Mouse (Mus musculus) small intestine, adult 10 weeks (tissue): Measurements from ENCODE around the gene Dnaja4. TPM values are rescaled to one million over a fixed set of nuclear protein-coding genes. Genes with fewer than 3 reads are reported as not detected.

Source experiments
- polyA plus RNA-seq: library from polyadenylated mRNA; stranded (reverse); fragments of 350-450 nt; fragmentation: Illumina TruSeq; extraction: RNeasy Lipid Tissue Mini Kit (QIAGEN cat#74804); gene quantifications from one replicate; pipeline ENCODE4 v1.2.3, GENCODE M21; 2014; ENCODE audit warnings: low replicate concordance

Gene Dnaja4
- 8.9 TPM for polyA plus RNA-seq

DNA sequence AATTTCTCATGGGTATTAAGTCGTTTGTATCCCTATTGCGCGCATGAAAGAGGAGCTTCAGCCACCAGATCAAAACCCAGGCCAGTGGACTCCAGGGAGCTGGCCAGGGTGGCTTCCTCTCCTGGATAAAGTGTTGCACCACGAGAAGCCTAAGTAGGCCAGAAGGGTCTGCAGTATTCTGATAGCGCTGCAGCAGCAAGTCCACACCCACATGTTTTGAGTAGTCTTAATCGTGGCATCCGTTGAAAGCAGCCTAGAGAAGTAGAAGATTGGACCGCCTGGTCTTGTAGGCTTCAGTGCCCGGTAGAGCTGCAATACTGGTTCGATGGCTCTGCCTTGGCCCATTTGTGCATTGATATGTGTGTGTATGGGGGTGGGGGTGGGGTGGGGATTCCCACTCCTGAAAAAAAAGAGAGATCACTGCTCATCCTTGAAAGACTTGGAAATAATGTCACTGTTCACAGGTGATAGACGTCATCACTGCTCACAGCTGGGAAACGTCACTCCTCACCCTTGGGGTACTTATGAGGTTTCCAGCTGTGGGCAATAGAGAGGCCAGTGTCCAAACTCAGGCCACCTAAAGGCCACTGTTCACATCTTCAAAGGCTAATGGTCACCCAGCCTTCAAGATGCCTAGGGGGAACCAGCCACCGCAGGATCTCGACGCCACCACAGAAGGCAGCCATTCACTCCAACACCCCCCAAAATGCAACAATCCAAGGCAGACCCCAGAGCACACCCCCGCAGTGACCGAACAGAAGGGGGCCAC, at the start of gene Dnaja4:
Gene Dnaja4, plus strand, starts transcription at position 556 of the 769 bp plus-strand sequence.

DNA sequence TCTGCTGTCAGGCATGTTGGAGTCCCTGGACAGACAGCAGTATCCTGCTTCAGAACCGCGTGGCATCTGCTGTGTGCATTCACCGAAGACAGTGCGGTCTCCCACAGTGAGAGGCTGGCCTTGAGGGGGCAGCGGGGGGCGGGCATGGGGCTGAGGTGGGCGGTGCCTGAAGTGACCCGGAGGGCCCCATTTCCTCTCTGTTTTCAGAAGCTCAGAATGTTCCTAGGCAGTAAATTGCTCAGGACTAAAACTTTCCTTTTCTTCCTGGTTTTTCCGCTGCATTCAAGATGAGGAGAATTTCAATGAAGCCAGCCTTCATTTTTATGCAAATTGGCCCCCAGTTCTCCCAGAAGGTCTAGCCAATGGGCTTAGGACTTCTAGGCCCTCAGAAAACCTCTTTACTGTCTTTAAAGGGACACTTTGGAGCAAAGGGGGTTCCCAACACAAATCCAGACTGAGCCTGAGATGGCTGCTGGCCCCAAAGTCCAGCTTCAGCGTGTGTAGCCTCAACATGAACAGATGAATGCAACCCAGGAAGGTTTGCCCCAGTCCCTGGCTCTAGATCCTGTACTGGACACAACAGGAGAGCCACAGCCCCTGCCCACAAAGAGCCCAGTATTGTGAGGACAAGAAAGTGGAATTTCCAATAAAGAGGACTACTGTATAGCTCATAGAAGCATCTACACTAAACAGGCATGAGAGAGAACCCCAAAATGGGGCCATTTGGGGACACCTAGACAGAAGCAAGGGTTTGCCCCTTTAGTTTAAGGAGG, 36.9 kb upstream of the Dnaja4 start, which contains the start of gene Acsbg1:
Gene Acsbg1, minus strand, starts transcription at position 266 of the 773 bp plus-strand sequence.

GRCm38 (mm10) chr9:54733921-54734638, 35.4 kb downstream of the Dnaja4 start, which contains the start of gene Wdr61:
Wdr61 (minus strand) TSS chr9:54734519.

GRCm38 (mm10) chr9:54764561-54765217, 66.0 kb downstream of the Dnaja4 start, which contains the start of gene Crabp1:
Crabp1 (plus strand) TSS chr9:54764748.

Other genes starting within 250 kb of the Dnaja4 start
- gene Dmxl2, start 197.2 kb upstream of the Dnaja4 start, polyA plus RNA-seq: 6.5 TPM
- 1.2 TPM for gene Sh2d7, start 159.9 kb upstream of the Dnaja4 start, polyA plus RNA-seq
- not detected for gene Cib2, start 138.7 kb upstream of the Dnaja4 start, polyA plus RNA-seq
- 420 TPM for gene Idh3a, start 112.5 kb upstream of the Dnaja4 start, polyA plus RNA-seq
- gene Acsbg1, start 37.0 kb upstream of the Dnaja4 start, polyA plus RNA-seq: not detected
- gene Wdr61, start 35.6 kb downstream of the Dnaja4 start, polyA plus RNA-seq: 64.7 TPM
- not detected for gene Crabp1, start 65.9 kb downstream of the Dnaja4 start, polyA plus RNA-seq
- gene Ireb2, start 164.9 kb downstream of the Dnaja4 start, polyA plus RNA-seq: 266 TPM
- 9.8 TPM for gene Hykk, start 218.4 kb downstream of the Dnaja4 start, polyA plus RNA-seq